Mouse (Mus musculus) heart, postnatal 0 days (tissue): ENCODE data around the gene Panx3.

Experiments used
- CTCF ChIP-seq: IDR thresholded peaks from 2 replicates; pipeline ENCODE4 v1.5.1; 2016; ENCODE audit warnings: antibody characterized with exemption, control low read depth, low read depth
- EP300 ChIP-seq: IDR thresholded peaks from 2 replicates; pipeline ENCODE4 v1.6.1; 2016; ENCODE audit warnings: antibody characterized with exemption, low read depth

GRCm38 (mm10) chr9:37670261-37670660 lies 1.2 kb upstream of the Panx3 start:
- TF ChIP-seq CTCF: no peak
- no peak for TF ChIP-seq EP300
